Mouse (Mus musculus): Measurements from ENCODE around the gene Lrrc74b. TPM values are rescaled to one million over a fixed set of nuclear protein-coding genes. Genes with fewer than 3 reads are reported as not detected.
A peak's percentile ranks its signal among the peaks of the same experiment; 100 is the strongest.
"Not testable (repeated sequence)": the region's sequence is repeated elsewhere in the genome, so short reads cannot be mapped to it uniquely, and the experiment has no call there.

Lrrc74b gene
- total RNA-seq, 2 experiments from 2014 or later = 0.05 TPM; not detected in 1

- ATAC-seq (replicated peaks; ENCODE audit: low FRiP score, low TSS enrichment, poor library complexity, severe bottlenecking) = peak; percentile 90
Measured at GRCm38 (mm10) chr16:17508546-17509239, 52.4 kb downstream of the Lrrc74b start, which contains the start of gene Lztr1. Gene Lztr1 (plus strand): TSS chr16:17508688.

DNA sequence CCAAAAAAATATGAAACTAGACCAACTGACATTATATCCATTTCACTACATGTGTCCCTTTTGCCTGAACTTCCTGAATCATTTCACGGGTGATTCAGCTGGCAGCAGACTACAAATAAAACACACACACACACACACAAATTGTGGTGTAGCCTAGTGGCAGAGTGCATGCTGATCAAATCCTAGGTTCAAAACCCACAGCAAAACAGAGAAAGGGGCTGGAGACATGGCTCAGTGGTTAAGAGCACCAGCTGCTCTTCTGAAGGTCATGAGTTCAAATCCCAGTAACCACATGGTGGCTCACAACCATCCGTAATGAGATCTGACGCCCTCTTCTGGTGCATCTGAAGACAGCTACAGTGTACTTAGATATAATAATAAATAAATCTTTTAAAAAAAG is 53.0 kb downstream of the Lrrc74b start:
- ATAC-seq (replicated peaks; ENCODE audit: low FRiP score, low TSS enrichment, poor library complexity, severe bottlenecking) = not testable (repeated sequence)

- no peak for ATAC-seq (replicated peaks; ENCODE audit: low FRiP score, low TSS enrichment, poor library complexity, severe bottlenecking)
Measured at GRCm38 (mm10) chr16:17507018-17507552, 54.0 kb downstream of the Lrrc74b start.

DNA sequence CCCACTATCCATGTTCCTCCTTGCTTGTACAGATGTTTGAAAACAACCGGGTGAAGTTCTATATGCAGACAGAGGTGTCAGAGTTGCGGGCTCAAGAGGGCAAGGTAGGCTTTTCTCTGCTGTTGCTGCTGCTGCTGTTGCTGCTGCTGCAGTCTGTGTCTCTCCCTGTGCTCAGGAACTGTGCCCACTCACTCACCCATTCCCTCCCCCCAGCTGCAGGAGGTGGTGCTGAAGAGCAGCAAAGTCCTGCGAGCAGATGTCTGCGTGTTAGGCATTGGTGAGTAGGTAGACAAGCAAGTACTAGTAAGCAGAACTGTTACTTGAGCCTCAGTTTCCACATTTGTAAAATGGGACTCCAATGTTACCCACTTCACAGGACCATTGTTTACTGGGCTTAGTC is 58.4 kb downstream of the Lrrc74b start:
- ATAC-seq (replicated peaks; ENCODE audit: low FRiP score, low TSS enrichment, poor library complexity, severe bottlenecking) = no peak

- ATAC-seq (replicated peaks; ENCODE audit: low FRiP score, low TSS enrichment, poor library complexity, severe bottlenecking) = no peak
Measured at GRCm38 (mm10) chr16:17499249-17499883, 61.7 kb downstream of the Lrrc74b start.

DNA sequence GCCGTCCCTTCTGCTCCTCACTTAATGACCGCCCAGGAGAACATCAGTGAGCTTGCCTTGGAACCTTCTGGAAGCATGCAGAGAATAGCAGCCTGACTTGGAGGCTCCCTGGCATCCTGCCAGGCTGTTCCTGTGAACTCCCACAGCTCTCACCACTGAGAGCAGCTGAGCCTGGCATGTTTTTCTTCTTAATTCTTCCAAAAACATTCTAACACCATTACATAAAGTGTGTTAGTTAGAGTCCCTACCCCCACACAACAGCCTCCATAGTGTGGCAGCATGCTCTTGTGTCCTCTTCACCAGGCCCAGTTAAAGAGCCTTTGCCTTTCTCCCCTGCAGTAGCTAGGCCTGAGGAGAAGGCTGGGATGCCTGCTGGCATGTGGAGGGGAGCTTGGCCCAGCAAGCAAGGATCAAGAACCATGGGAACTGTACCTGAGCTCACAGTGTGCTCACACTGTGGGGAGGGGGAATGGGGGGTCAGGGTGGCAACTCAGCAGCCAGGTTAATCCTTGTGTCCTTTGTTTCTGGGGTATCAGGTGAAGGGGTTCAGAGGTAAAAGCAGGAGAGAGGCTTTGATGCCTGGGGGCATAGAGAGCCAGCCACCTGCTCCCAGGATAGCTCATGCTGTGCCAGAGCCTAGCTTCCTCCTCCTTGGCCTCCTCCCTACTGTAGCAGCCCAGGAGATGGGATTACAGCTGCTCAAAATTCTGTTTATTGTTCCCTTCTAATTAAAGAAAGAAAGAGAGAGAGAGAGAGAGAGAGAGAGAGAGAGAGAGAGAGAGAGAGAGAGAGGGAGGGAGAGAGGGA is 64.3 kb downstream of the Lrrc74b start:
- no peak for ATAC-seq (replicated peaks; ENCODE audit: low FRiP score, low TSS enrichment, poor library complexity, severe bottlenecking)

Other genes starting within 250 kb of the Lrrc74b start
- not detected in 2 replicates for gene Serpind1, start 229.9 kb downstream of the Lrrc74b start, total RNA-seq (2014; fragmentation: Nextera tagmentation)
- not detected in 2 replicates for gene Serpind1, start 229.9 kb downstream of the Lrrc74b start, total RNA-seq (2017)
- 17.1 and 19.0 TPM in 2 replicates for gene Snap29, start 155.3 kb downstream of the Lrrc74b start, total RNA-seq (2014; fragmentation: Nextera tagmentation)
- 17.3 and 18.3 TPM in 2 replicates for gene Snap29, start 155.3 kb downstream of the Lrrc74b start, total RNA-seq (2017)
- gene Pi4ka, start 154.9 kb downstream of the Lrrc74b start, total RNA-seq (2014; fragmentation: Nextera tagmentation) = 53.5 and 71.9 TPM in 2 replicates
- 21.9 and 44.8 TPM in 2 replicates for gene Pi4ka, start 154.9 kb downstream of the Lrrc74b start, total RNA-seq (2017)
- 21.5 and 29.3 TPM in 2 replicates for gene Crkl, start 109.3 kb downstream of the Lrrc74b start, total RNA-seq (2014; fragmentation: Nextera tagmentation)
- gene Crkl, start 109.3 kb downstream of the Lrrc74b start, total RNA-seq (2017) = 21.6 and 33.5 TPM in 2 replicates
- gene Aifm3, start 71.6 kb downstream of the Lrrc74b start, total RNA-seq (2014; fragmentation: Nextera tagmentation) = 0.42 TPM in 1 of 2 replicates, not detected in the other
- gene Aifm3, start 71.6 kb downstream of the Lrrc74b start, total RNA-seq (2017) = not detected in 2 replicates
- 71.8 and 72.1 TPM in 2 replicates for gene Lztr1, start 52.6 kb downstream of the Lrrc74b start, total RNA-seq (2014; fragmentation: Nextera tagmentation)
- gene Lztr1, start 52.6 kb downstream of the Lrrc74b start, total RNA-seq (2017) = 50.4 and 55.4 TPM in 2 replicates
- 18.2 and 27.1 TPM in 2 replicates for gene Thap7, start 30.1 kb downstream of the Lrrc74b start, total RNA-seq (2014; fragmentation: Nextera tagmentation)
- 23.3 and 45.1 TPM in 2 replicates for gene Thap7, start 30.1 kb downstream of the Lrrc74b start, total RNA-seq (2017)
- gene P2rx6, start 638 bp upstream of the Lrrc74b start, total RNA-seq (2014; fragmentation: Nextera tagmentation) = not detected in 2 replicates
- gene P2rx6, start 638 bp upstream of the Lrrc74b start, total RNA-seq (2017) = not detected in 2 replicates
- 10.8 and 13.9 TPM in 2 replicates for gene Slc7a4, start 22.0 kb upstream of the Lrrc74b start, total RNA-seq (2014; fragmentation: Nextera tagmentation)
- 5.2 and 7.6 TPM in 2 replicates for gene Slc7a4, start 22.0 kb upstream of the Lrrc74b start, total RNA-seq (2017)
- gene Smpd4, start 58.1 kb upstream of the Lrrc74b start, total RNA-seq (2014; fragmentation: Nextera tagmentation) = 88.7 and 152 TPM in 2 replicates
- 75.3 and 83.2 TPM in 2 replicates for gene Smpd4, start 58.1 kb upstream of the Lrrc74b start, total RNA-seq (2017)
- 1.3 and 13.1 TPM in 2 replicates for gene Ccdc74a, start 85.2 kb upstream of the Lrrc74b start, total RNA-seq (2014; fragmentation: Nextera tagmentation)
- gene Ccdc74a, start 85.2 kb upstream of the Lrrc74b start, total RNA-seq (2017) = 0.42 and 9.2 TPM in 2 replicates
- 81.6 and 102 TPM in 2 replicates for gene Med15, start 171.6 kb upstream of the Lrrc74b start, total RNA-seq (2014; fragmentation: Nextera tagmentation)
- 21.5 and 22.6 TPM in 2 replicates for gene Med15, start 171.6 kb upstream of the Lrrc74b start, total RNA-seq (2017)
- gene Klhl22, start 198.4 kb upstream of the Lrrc74b start, total RNA-seq (2014; fragmentation: Nextera tagmentation) = 34.5 and 35.6 TPM in 2 replicates
- gene Klhl22, start 198.4 kb upstream of the Lrrc74b start, total RNA-seq (2017) = 26.6 and 65.5 TPM in 2 replicates
- gene Scarf2, start 236.0 kb upstream of the Lrrc74b start, total RNA-seq (2014; fragmentation: Nextera tagmentation) = not detected in 2 replicates
- not detected in 2 replicates for gene Scarf2, start 236.0 kb upstream of the Lrrc74b start, total RNA-seq (2017)